Mouse (Mus musculus): ENCODE results near the gene Car5a.

The Car5a gene

GRCm38 (mm10) chr8:121944831-121945230, at the start of gene Car5a:
Gene Car5a, minus strand, starts transcription at chr8:121944904.
- DNase-seq = no peak

GRCm38 (mm10) chr8:121992911-121993310, 48.2 kb upstream of the Car5a start:
- DNase-seq = no peak

DNA sequence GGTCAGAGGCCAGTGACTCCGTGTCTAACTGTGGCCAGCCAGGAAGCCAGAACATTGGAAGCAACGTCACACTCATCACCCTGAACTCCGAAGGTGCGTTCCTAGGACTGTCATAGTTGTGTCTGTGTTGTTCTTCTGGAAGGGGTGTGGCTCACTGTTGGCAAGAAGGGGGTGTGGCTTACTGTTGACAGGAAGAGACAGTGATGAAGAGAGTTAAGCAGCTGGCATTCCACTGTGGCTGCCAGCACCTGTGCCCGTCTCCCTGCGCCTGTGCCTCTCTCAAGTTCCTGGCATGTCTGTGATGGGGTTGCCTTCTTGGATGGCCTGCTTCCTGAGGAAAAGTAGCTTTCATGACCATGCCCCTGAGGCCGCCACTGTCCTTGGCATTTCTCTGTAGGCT, 46.9 kb upstream of the Car5a start:
- DNase-seq = no peak

- DNase-seq = no peak
Measured at GRCm38 (mm10) chr8:121990506-121991255, 46.0 kb upstream of the Car5a start.

DNA sequence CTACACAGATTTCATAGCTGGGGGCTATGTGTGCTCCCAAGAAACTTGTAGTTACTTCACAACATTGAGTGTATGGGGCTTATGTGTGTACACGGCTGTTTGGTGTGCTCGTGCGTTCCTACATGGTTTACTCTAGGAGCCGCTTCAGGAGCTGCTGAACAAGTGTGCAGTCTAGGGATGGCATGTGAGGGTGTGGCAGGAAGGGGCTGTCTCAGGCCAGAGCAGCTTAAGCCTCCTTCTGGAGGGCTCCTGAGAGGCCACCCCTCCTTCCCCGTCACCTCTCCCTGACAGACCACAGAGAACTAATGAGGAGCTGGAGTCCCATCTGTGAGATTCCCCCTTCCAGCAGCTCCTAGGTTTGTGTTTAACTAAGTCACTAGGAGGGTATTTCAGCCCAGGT, 43.2 kb upstream of the Car5a start:
- DNase-seq = no peak

- no peak for DNase-seq
Measured at GRCm38 (mm10) chr8:121985673-121986072, 41.0 kb upstream of the Car5a start.

DNA sequence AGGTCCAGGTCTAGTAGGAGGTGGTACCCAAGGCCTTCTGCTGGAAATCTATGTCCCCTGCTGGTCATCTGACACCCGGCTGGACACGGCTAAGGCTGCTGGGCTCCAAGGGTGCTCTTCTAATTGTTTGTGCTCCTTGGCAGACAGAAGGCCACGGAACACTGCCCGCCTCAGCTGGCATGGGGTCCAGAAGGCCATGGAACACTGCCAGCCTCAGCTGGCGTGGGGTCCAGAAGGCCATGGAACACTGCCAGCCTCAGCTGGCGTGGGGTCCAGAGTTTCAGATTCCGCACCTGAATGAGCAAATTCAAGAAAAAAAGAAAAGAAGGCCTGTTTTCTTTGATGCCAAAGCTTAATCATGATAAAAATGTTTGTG, 36.8 kb upstream of the Car5a start:
- peak; percentile 87 for DNase-seq

GRCm38 (mm10) chr8:121980792-121981519, 36.3 kb upstream of the Car5a start:
- DNase-seq = peak; percentile 51 to 62

DNA sequence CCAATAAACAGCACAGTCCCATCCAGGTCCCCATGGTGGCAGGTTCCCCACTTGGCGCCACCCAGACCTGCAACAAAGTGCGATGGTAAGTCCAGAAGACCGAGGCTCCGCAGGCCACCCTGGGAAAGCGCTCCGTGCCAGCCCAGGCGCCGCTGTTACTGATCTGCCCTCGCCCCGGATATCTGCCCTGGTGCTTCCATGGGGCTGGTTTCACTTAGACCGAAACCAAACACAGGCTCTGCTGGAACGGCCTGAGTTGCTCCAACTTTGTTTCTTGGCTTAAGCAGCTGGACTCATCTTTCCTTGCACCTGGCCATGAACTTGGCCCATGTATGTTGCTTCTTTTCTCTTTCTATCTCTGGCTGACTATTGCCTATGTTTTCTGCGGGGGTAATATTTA, 34.0 kb upstream of the Car5a start:
- DNase-seq = no peak

DNA sequence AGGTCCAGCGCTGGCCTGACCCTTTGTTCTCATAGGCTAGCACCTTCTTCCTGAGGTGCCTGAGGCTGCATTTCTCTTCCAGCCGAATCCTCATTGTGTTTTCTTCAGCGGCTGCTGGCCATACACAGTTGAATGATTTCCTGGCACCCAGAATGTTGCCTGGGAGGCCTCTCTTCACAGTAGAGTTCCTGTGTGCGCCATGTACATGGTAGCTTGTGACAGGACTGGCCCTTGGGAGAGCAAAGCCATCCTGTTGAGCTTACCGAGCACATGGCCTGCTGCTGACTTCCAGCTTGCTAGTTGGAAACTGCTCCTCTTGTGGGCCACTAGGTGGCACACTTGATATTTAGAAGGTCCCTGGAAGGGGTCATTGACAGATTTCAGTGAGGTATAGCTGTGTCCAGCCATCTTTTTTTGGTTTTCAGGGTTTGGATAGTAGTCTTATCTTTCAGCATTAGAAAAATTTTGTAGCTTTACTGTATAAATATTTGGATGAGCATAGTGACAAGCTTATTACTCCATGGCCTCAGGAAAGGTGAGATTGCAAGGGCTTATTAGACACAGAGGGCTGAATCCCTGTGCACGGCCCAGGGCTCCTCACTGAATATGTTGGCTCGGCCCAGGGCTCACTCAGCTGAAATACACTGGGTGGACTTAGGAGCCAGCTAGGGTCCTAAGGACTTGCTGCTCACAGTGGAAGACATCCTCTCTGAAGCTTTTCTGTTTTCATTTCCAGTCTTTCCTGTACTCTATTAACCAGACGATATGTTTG, 33.3 kb upstream of the Car5a start:
- peak; percentile 61 to 72 for DNase-seq

DNA sequence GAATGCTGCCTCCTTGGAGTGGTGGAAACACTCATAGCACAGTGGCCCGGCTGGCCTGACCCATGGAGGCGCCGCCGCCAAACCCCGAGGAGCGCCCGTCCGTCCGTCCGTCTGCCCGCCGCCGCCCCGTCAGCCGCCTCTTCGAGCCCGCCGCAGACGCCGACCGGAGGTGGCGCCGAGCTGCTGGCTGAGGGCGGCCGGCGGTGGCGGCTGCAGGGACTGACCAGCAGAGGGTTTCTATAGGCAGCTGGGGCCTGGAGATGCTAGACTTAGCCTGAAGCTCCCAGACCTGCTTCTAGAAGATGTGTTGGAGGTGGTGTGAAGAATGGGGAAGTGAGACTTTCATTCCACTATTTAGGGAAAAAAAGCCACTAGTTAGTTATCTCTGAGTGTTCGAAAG, 29.2 kb upstream of the Car5a start:
- DNase-seq = no peak

GRCm38 (mm10) chr8:121971488-121972058, 26.9 kb upstream of the Car5a start:
- no peak for DNase-seq

GRCm38 (mm10) chr8:121970225-121970624, 25.5 kb upstream of the Car5a start:
- no peak for DNase-seq

DNA sequence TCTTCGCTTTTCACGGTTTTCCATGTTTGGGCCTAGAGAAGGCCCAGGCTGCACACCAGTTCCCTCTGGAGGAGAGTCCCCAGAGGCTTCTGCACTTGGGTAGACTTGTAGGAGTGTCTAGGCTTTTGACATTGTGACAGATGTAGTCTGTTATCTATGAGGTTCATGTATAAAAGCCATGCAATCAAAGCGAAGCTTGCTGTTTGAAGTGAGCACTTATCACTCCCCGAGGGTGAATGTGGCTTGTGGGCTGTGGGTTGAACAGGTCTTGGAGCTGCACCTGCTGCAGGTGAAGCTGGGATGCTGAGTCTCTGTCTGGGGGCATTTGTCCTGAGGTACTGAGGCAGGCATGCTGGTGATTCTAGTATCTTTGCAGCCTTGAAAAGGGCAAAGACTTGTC, 23.8 kb upstream of the Car5a start:
- DNase-seq = no peak

DNA sequence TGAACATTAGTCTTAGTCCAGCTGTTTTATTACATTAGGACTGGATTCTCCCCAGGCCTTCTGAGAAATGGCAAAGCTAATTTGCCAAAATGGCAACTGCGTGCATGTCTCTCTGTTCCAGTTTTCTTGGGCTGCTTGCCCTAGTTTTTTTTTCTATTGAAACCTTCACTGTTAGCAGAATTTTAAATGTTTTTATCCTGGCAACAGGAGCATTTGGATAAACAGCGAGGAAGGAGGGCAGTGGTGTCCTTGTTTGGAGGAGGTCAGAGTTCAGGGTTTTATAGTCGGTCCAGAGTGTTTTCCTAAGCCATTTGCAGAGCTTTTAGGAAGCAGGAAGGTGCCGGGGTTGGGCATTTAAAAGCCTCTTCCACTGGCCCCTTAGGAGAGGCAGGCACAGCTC, 23.3 kb upstream of the Car5a start:
- peak; percentile 38 to 63 for DNase-seq

DNA sequence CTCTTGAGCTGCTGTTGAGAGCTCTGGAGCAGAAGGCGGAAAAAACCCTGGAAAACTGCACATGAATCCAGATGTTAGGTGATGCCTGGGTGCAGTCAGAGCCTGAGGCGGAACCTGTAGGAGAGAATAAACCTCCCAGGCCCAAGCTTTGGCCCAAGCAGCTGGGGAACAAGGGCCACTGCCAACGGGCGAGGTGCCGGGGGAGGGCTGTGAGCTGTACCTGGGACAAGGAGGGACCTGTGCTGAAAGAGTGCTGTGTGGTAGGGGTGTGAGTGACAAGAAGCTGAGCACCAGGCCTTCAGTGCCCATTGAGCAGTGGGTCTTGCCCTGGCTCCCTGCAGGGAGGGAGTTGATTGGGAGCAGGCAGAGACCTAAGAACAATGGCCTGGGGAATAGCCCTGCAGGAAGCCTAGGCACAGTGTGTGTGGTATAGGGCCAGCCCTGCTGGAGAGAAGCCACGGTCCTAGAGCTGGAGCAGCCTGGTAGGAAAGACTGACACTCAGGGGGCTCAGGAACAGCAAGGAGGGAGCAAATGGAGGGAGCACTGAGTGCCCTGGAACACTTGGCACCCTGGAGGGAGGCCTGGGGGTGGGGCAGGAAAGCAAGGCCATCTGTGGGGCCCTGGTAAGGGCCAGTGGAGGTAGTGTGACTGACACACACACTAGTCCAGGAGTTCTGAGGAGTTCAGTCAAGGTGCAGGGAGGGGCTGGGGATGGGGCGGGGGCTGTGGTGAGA, 22.2 kb upstream of the Car5a start:
- peak in 1 of 2 experiments; percentile 58 for DNase-seq

DNA sequence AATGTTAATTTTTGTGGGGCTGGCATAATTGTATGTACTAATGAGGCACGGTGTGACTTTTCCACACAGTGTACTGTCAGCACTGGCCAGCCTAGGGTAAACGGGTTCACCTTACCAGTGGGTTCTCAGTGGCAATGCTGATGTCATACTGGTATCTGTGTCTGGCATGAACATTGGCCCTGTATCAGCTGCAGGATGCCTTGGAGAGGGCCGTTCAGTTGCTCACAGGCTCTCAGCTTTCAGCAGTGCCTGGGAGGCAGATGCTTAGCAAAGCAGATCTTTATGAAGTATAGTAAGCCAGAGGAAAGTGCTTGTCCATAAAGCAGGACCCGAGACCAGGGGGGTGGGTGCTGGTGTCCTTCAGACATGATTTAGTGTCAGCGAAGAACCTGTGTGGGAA, 21.4 kb upstream of the Car5a start:
- DNase-seq = no peak

DNA sequence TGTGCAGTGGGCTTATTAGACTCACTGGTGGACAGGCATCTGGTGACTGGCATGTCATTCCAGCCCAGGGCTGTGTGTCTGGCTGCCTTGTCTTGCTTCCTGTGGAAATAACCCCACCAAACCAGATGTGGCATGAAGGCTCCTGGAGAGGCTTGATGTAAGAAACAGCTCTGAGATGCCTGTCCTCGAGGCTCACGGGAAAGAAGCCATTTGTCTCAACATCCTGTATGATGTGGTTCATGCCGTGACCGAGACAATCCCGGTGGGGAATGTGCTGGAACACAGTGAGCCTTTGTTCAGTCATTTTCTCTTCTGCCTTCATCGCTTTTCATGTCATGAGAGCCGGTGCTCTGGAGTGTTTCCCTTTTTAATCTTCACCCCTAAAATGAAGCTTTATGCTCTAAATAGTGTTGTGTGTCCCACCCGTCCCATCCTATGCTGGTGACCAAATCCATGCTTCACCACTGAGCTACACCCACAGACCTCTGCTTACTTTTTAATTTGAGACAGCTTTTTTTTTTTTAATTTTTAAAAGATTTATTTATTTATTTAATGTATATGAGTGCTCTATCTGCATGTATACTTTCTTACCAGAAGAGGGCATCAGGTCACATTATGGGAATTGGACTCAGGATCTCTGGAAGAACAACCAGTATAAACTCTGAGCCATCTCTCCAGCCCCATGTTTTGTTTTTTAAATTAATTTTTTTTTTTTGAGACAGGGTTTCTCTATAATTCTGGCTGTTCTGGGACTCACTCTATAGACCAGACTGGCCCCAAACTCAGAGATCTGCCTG, 20.2 kb upstream of the Car5a start:
- peak in 1 of 2 experiments; percentile 19 for DNase-seq

DNA sequence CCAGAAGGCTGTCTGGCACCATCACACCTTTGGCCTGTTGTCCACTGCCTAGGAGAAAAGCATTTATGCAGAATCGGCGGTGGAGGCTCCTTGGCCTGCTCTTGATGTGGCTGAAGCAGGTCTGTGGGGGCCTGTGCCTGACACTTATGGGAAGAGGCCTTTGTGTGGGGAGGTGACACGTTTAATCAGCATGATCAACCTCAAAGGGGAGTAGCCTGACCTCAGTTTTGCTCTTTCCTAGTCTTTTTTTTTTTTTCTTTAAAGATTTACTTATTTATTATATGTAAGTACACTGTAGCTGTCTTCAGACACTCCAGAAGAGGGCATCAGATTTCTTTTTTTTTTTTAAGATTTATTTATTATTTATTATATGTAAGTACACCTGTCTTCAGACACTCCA, 18.2 kb upstream of the Car5a start:
- DNase-seq = no peak

- no peak for DNase-seq
Measured at GRCm38 (mm10) chr8:121958395-121958794, 13.7 kb upstream of the Car5a start.

DNA sequence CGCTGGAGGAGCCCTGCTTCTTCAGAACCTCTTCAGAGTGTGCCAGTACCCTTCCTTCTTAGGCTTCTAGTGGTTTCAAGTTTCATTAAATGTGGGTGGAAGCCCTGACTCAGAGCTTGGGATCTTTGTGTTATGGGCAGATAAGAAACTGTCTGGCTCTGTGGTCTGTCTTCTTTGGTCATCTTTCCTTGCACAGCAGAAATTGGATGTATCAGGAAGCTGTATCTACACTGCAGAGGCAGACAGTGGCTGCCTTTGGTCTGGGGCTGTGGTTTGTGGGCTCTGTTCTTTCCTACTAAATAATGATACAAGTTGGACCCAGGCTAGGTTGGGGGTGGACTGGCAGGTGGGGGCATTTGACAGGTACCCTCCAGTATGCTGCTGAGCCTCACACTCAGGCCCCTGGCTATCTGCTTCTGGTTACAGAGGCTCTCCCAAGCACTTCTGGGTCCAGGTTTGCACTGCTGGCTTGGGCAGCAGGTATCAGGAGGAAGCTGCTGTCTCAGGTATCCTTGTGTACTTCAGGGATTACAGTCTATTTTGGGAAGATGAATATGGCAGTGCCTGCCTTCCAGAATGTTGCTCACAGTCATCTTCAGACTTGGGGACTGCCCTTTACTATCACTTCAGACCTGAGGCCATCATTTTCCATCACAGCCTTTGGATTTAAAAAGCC, 11.3 kb upstream of the Car5a start:
- no peak for DNase-seq

Data from kidney, postnatal 36 days (tissue).